Mouse (Mus musculus) Patski (cell line): Measurements from ENCODE around the gene Gm45713. TPM values are rescaled to one million over a fixed set of nuclear protein-coding genes. Genes with fewer than 3 reads are reported as not detected.

Source experiments
- ATAC-seq: fragments of 100-300 bp; one replicate; pipeline ENCODE4 v1.8.0; 2021
- CTCF ChIA-PET: fragments of 350-600 bp; sonication (Branson Sonifier 250); formaldehyde crosslinking; loops from one replicate; lab custom pipeline; 2022; ENCODE audit warnings: inconsistent platforms; lab: Charles Lee
- POLR2A ChIA-PET: fragments of 350-600 bp; sonication (Branson Sonifier 250); formaldehyde crosslinking; loops from one replicate; lab custom pipeline; 2022; ENCODE audit warnings: antibody characterized with exemption, inconsistent platforms; lab: Charles Lee
- DNase-seq: peaks from one replicate; pipeline ENCODE4 v3.0.0-alpha.2; 2011; ENCODE audit warnings: low read depth, low spot score
- H3K27me3 ChIP-seq: fragments of 371-371 bp; one replicate; pipeline ENCODE4 v1.5.1; 2021
- CTCF ChIP-seq: fragments of 100-300 bp; IDR thresholded peaks from one replicate; pipeline ENCODE4 v1.5.1; 2021
- in situ Hi-C: fragments of 300-500 bp; cut with MboI; formaldehyde crosslinking; loops from 3 replicates; pipeline ENCODE4 v1.11.1; 2018; ENCODE audit warnings: low pct_unique_long_range_greater_than_20kb, mixed read lengths
- polyA plus RNA-seq: library from polyadenylated mRNA; unstranded; gene quantifications from one replicate; pipeline ENCODE4 v1.2.3, GENCODE M21; 2021

Gene Gm45713
- polyA plus RNA-seq, 1 experiment from 2014 or later, result not detected

GRCm38 (mm10) chr7:45076501-45076900, 59.5 kb downstream of the Gm45713 start:
- ATAC-seq (no peak), DNase-seq (no peak)
- ChIA-PET CTCF (interaction anchor here (1.8 kb wide), 1 partner anchor 9 kb away, joined by 7 read pairs; no protein-coding TSS in a partner anchor), POLR2A (interaction anchor here (0.9 kb wide), 1 partner anchor 46 kb away, joined by 3 read pairs; no protein-coding TSS in a partner anchor)
- no peak for TF ChIP-seq CTCF
- no peaks in the 10 kb centered on the region for H3K27me3 ChIP-seq
- in situ Hi-C loops, result no loop called here

Other genes with a start within 250 kb of the Gm45713 start
- 96.8 TPM for gene Med25, start 243.5 kb downstream of the Gm45713 start, polyA plus RNA-seq
- 16.9 TPM for gene Fuz, start 240.2 kb downstream of the Gm45713 start, polyA plus RNA-seq
- gene Ap2a1, start 206.7 kb downstream of the Gm45713 start, polyA plus RNA-seq, result 104 TPM
- 0.06 TPM for gene Tsks, start 193.0 kb downstream of the Gm45713 start, polyA plus RNA-seq
- 22.1 TPM for gene Cpt1c, start 161.4 kb downstream of the Gm45713 start, polyA plus RNA-seq
- gene Prmt1, start 149.7 kb downstream of the Gm45713 start, polyA plus RNA-seq, result 514 TPM
- gene Irf3, start 138.6 kb downstream of the Gm45713 start, polyA plus RNA-seq, result 108 TPM
- 19.9 TPM for gene Bcl2l12, start 137.5 kb downstream of the Gm45713 start, polyA plus RNA-seq
- 80.3 TPM for gene Scaf1, start 119.9 kb downstream of the Gm45713 start, polyA plus RNA-seq
- gene Rras, start 118.3 kb downstream of the Gm45713 start, polyA plus RNA-seq, result 78.9 TPM
- gene Prr12, start 83.3 kb downstream of the Gm45713 start, polyA plus RNA-seq, result 35.8 TPM
- gene Nosip, start 73.8 kb downstream of the Gm45713 start, polyA plus RNA-seq, result 77.4 TPM
- 38.6 TPM for gene Prrg2, start 73.6 kb downstream of the Gm45713 start, polyA plus RNA-seq
- 21.7 TPM for gene Rcn3, start 44.0 kb downstream of the Gm45713 start, polyA plus RNA-seq
- gene Fcgrt, start 32.4 kb downstream of the Gm45713 start, polyA plus RNA-seq, result 22.2 TPM
- 920 TPM for gene Rps11, start 11.8 kb downstream of the Gm45713 start, polyA plus RNA-seq
- 1,333 TPM for gene Rpl13a, start 7.5 kb downstream of the Gm45713 start, polyA plus RNA-seq
- 7.3 TPM for gene Flt3l, start 201 bp upstream of the Gm45713 start, polyA plus RNA-seq
- gene Pih1d1, start 18.1 kb upstream of the Gm45713 start, polyA plus RNA-seq, result 68.2 TPM
- gene Aldh16a1, start 18.4 kb upstream of the Gm45713 start, polyA plus RNA-seq, result 48.9 TPM
- gene Slc17a7, start 27.7 kb upstream of the Gm45713 start, polyA plus RNA-seq, result 0.19 TPM
- gene Gfy, start 43.3 kb upstream of the Gm45713 start, polyA plus RNA-seq, result not detected
- gene Pth2, start 44.8 kb upstream of the Gm45713 start, polyA plus RNA-seq, result not detected
- gene Ccdc155, start 68.7 kb upstream of the Gm45713 start, polyA plus RNA-seq, result 0.03 TPM
- not detected for gene Dkkl1, start 75.9 kb upstream of the Gm45713 start, polyA plus RNA-seq
- gene Tead2, start 79.5 kb upstream of the Gm45713 start, polyA plus RNA-seq, result 94.7 TPM
- gene Cd37, start 102.9 kb upstream of the Gm45713 start, polyA plus RNA-seq, result 0.81 TPM
- not detected for gene Slc6a16, start 104.9 kb upstream of the Gm45713 start, polyA plus RNA-seq
- gene Slc6a21, start 141.3 kb upstream of the Gm45713 start, polyA plus RNA-seq, result not detected
- gene Trpm4, start 197.5 kb upstream of the Gm45713 start, polyA plus RNA-seq, result 15.0 TPM
- gene Hrc, start 199.1 kb upstream of the Gm45713 start, polyA plus RNA-seq, result 0.06 TPM
- gene Ppfia3, start 230.8 kb upstream of the Gm45713 start, polyA plus RNA-seq, result 4.1 TPM
- 4.7 TPM for gene Lin7b, start 234.4 kb upstream of the Gm45713 start, polyA plus RNA-seq